Mouse (Mus musculus) cortical plate, adult 2 months (tissue): Measurements from ENCODE around the gene Paqr5. TPM values are rescaled to one million over a fixed set of nuclear protein-coding genes. Genes with fewer than 3 reads are reported as not detected.
A peak's percentile ranks its signal among the peaks of the same experiment; 100 is the strongest.

Experiments used
- H3K27ac ChIP-seq: fragments of 200-500 bp; 2 replicates; pipeline ENCODE4 v1.5.1; 2012; ENCODE audit warnings: low read length, control low read depth, inconsistent platforms; ENCODE audit not compliant: insufficient read depth
- H3K4me1 ChIP-seq: fragments of 200-500 bp; 2 replicates; pipeline ENCODE4 v1.6.1; 2011; ENCODE audit warnings: low read length; ENCODE audit not compliant: control insufficient read depth, insufficient read depth
- H3K4me3 ChIP-seq: fragments of 200-500 bp; 2 replicates; pipeline ENCODE4 v1.5.1; 2011; ENCODE audit warnings: mild to moderate bottlenecking, low read length, control low read depth; ENCODE audit not compliant: insufficient read depth
- CTCF ChIP-seq: fragments of 200-500 bp; IDR thresholded peaks from 2 replicates; pipeline ENCODE4 v1.5.1; 2011; ENCODE audit warnings: mild to moderate bottlenecking, control low read depth, low read length; ENCODE audit not compliant: insufficient read depth; ENCODE audit errors: extremely low read depth
- POLR2A ChIP-seq: fragments of 200-500 bp; IDR thresholded peaks from 2 replicates; pipeline ENCODE4 v1.6.1; 2011; ENCODE audit warnings: mild to moderate bottlenecking, low read length, control low read depth; ENCODE audit not compliant: insufficient read depth; ENCODE audit errors: extremely low read depth
- polyA plus RNA-seq: library from polyadenylated mRNA; depleted of rRNA; stranded (reverse); fragments of >200 nt; gene quantifications from 2 replicates; pipeline ENCODE4 v1.2.3, GENCODE M21; 2012; rRNA removed

Gene Paqr5
- polyA plus RNA-seq, 1 experiment: 5.5 TPM

DNA sequence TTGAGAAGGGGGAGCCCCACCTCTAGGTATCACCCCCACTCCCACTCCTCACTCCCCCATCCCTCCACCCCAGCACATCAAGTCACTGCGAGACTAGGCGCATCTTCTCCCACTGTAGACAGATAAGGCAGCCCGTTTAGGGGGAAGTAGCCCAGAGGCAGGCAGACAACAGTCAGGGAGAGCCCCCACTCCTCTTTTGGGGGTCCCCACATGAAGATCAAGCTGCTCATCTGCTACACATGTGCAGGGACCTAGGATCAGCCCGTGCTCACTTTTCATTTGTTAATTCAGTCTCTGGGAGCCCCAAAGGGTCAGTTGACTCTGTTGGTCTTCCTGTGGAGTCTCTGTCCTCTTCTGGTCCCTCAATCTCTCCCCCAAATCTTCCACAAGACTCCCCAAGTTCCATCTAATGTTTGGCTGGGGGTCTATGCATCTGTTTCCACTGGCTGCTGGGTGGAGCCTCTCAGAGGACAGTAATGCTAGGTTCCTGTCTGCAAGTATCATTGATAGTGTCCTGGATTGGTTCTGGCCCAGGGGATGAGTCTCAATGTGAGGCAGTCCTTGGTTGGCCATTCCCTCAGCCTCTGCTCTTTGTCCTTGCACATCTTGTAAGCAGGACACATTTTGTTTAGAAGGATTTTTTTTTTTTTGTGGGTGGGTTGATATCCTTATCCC, 118.9 kb downstream of the Paqr5 start:
- H3K4me3 ChIP-seq: no peak overlapping the region
- H3K27ac ChIP-seq: no peak overlapping the region
- H3K4me1 ChIP-seq: 0 out of 2 replicates have a peak, but pooled peaks cover 1% of the 10 kb centered on the region
- TF ChIP-seq CTCF (no peak), POLR2A (no peak)

GRCm38 (mm10) chr9:61906912-61907311, 119.7 kb downstream of the Paqr5 start:
- no peak overlapping the region for H3K27ac ChIP-seq
- peak; percentile 53 for TF ChIP-seq CTCF
- no peak for TF ChIP-seq POLR2A

DNA sequence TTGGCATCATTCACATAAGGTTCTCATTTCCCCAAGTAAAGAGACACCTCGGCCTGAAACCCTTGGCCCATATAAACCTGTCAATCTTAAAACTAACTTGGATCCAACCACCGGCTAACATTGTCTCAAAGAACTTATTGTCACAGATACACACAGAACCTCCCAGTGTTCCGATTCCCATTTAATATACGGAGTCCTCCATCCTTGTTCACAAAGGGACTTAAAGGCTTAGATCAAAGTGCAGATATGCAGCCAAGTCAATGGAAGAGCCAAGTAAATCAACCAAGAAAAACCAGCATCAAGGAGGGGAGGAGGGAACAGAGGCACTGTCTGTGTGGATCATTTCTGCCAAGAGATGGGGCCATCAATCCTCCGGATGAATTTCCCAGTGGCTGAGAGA, 121.1 kb downstream of the Paqr5 start:
- no peak overlapping the region for H3K27ac ChIP-seq
- no peak overlapping the region for H3K4me3 ChIP-seq
- peaks cover 4% of the 10 kb centered on the region; the same call in 1 of the 2 replicates for H3K4me1 ChIP-seq
- TF ChIP-seq POLR2A: no peak
- TF ChIP-seq CTCF: no peak

More at GRCm38 (mm10) chr9:61906912-61907311, 119.7 kb downstream of the Paqr5 start:
- Histone ChIP-seq H3K4me3 (no peak overlapping the region), H3K4me1 (peaks cover 4% of the 10 kb centered on the region; the same call in 1 of the 2 replicates)

DNA sequence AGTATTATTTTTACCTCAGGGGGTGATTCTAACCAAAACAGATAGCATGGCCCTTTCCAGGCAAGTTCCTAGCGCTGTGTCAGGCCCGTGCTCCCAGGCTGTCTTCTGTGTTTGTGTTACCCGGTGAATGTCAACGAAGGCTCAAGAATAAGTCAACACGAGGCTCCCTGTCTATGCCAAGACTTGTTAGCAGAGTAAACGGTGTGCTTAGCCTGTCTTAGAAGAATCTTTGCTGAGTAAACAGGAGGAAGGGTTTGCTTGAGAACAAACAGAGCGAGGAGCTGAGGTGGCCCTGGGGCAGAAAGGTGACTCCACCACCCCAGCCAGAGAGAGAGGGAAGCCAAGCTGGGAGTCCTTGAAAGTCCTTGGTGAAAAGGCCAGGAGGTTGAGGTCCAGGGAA, 122.5 kb downstream of the Paqr5 start:
- Histone ChIP-seq H3K27ac (no peak overlapping the region), H3K4me3 (no peak overlapping the region), H3K4me1 (peaks cover 4% of the 10 kb centered on the region; the same call in 1 of the 2 replicates)
- TF ChIP-seq POLR2A (no peak), CTCF (no peak)

Other genes with a start within 250 kb of the Paqr5 start
- 3,951 and 3,959 TPM in 2 replicates for gene Rplp1, start 112.3 kb downstream of the Paqr5 start, polyA plus RNA-seq
- gene Kif23, start 80.1 kb downstream of the Paqr5 start, polyA plus RNA-seq: 2.0 and 2.2 TPM in 2 replicates
- 12.8 and 13.0 TPM in 2 replicates for gene Glce, start 95.8 kb upstream of the Paqr5 start, polyA plus RNA-seq